Mouse (Mus musculus) bone marrow, adult 2 months (tissue): Measurements from ENCODE around the gene Ppm1k. TPM values are rescaled to one million over a fixed set of nuclear protein-coding genes. Genes with fewer than 3 reads are reported as not detected.
"Not testable (repeated sequence)": the region's sequence is repeated elsewhere in the genome, so short reads cannot be mapped to it uniquely, and the experiment has no call there.

Experiments used
- H3K27ac ChIP-seq: fragments of 200-500 bp; 2 replicates; pipeline ENCODE4 v1.5.1; 2012; ENCODE audit warnings: low read depth, mild to moderate bottlenecking, control low read depth, inconsistent platforms, low read length; ENCODE audit not compliant: control insufficient read depth, poor library complexity, insufficient read depth
- H3K4me1 ChIP-seq: fragments of 200-500 bp; 2 replicates; pipeline ENCODE4 v1.6.1; 2011; ENCODE audit warnings: low read length; ENCODE audit not compliant: control insufficient read depth, insufficient read depth
- H3K4me3 ChIP-seq: fragments of 200-500 bp; replicated peaks from 2 replicates; pipeline ENCODE3; 2011; ENCODE audit warnings: mild to moderate bottlenecking, low read depth, low read length, control low read depth; ENCODE audit not compliant: control insufficient read depth
- CTCF ChIP-seq: fragments of 200-500 bp; IDR thresholded peaks from 2 replicates; pipeline ENCODE4 v1.5.1; 2011; ENCODE audit warnings: low read length, control low read depth; ENCODE audit not compliant: control insufficient read depth, insufficient read depth
- POLR2A ChIP-seq: fragments of 200-500 bp; IDR thresholded peaks from 2 replicates; pipeline ENCODE4 v1.6.1; 2011; ENCODE audit warnings: low read depth, mild to moderate bottlenecking, control low read depth, low read length, borderline replicate concordance; ENCODE audit not compliant: control insufficient read depth
- WGBS: fragments of 180-500 bp; shearing (Covaris S2); methylation state at CpG from one replicate; pipeline ENCODE4 v1.1.7; 2018; 5-methylcytosine and 5-hydroxymethylcytosine counted together
- polyA plus RNA-seq: library from polyadenylated mRNA; stranded (reverse); fragments of >200 nt; gene quantifications from 2 replicates; pipeline ENCODE4 v1.2.4, GENCODE M21; 2011; ENCODE audit warnings: low replicate concordance; ENCODE audit not compliant: missing spikeins, insufficient read depth, insufficient read length

Gene Ppm1k
- polyA plus RNA-seq, 1 experiment = 3.0 TPM

GRCm38 (mm10) chr6:57563454-57563853 lies 28.2 kb upstream of the Ppm1k start:
- no peak for TF ChIP-seq CTCF

GRCm38 (mm10) chr6:57557796-57558317 lies 22.6 kb upstream of the Ppm1k start:
- TF ChIP-seq CTCF = no peak
- no peak for TF ChIP-seq POLR2A
- no peaks in the 10 kb centered on the region for H3K4me1 ChIP-seq
- 76% methylated on average over 4 of the region's 4 CpGs for WGBS
- H3K4me3 ChIP-seq = no peak overlapping the region
- H3K27ac ChIP-seq = no peak overlapping the region

More at GRCm38 (mm10) chr6:57563454-57563853, 28.2 kb upstream of the Ppm1k start:
- 85% methylated on average over 1 of the region's 1 CpGs for WGBS
- no peak overlapping the region for H3K4me3 ChIP-seq
- H3K27ac ChIP-seq = no peak overlapping the region
- no peaks in the 10 kb centered on the region for H3K4me1 ChIP-seq

- no peak overlapping the region for H3K4me3 ChIP-seq
- WGBS = 80% methylated on average over 3 of the region's 3 CpGs
- TF ChIP-seq CTCF (no peak), POLR2A (no peak)
- H3K4me1 ChIP-seq = no peaks in the 10 kb centered on the region
- no peak overlapping the region for H3K27ac ChIP-seq
Observed at GRCm38 (mm10) chr6:57551211-57551796, 16.0 kb upstream of the Ppm1k start.

- no peak for TF ChIP-seq POLR2A
- TF ChIP-seq CTCF = no peak
- Histone ChIP-seq H3K4me3 (no peak overlapping the region), H3K4me1 (no peaks in the 10 kb centered on the region; the same call in 1 of the 2 replicates), H3K27ac (no peak overlapping the region)
- WGBS = 65% methylated on average over 2 of the region's 2 CpGs
Observed at GRCm38 (mm10) chr6:57544866-57545265, 9.6 kb upstream of the Ppm1k start.

DNA sequence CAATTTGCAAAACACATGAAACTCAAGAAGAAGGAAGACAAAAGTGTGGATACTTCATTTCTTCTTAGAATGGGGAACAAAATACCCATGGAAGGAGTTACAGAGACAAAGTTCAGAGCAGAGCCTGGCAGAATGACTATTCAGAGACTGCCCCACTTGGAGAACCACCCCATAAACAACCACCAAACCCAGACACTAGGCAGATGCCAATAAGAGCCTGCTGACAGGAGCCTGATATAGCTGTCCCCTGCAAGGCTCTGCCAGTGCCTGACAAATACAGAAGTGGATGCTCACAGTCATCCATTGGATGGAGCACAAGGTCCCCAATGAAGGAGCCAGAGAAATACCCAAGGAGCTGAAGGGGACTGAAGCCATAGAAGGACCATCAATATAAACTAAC lies 8.3 kb upstream of the Ppm1k start:
- not testable (repeated sequence) for H3K4me3 ChIP-seq, H3K27ac ChIP-seq, H3K4me1 ChIP-seq

GRCm38 (mm10) chr6:57541737-57542335 lies 6.6 kb upstream of the Ppm1k start:
- 30% methylated on average over 1 of the region's 1 CpGs for WGBS
- Histone ChIP-seq H3K4me1 (no peaks in the 10 kb centered on the region; the same call in 1 of the 2 replicates), H3K27ac (no peak overlapping the region), H3K4me3 (no peak overlapping the region)
- TF ChIP-seq POLR2A (no peak), CTCF (no peak)

DNA sequence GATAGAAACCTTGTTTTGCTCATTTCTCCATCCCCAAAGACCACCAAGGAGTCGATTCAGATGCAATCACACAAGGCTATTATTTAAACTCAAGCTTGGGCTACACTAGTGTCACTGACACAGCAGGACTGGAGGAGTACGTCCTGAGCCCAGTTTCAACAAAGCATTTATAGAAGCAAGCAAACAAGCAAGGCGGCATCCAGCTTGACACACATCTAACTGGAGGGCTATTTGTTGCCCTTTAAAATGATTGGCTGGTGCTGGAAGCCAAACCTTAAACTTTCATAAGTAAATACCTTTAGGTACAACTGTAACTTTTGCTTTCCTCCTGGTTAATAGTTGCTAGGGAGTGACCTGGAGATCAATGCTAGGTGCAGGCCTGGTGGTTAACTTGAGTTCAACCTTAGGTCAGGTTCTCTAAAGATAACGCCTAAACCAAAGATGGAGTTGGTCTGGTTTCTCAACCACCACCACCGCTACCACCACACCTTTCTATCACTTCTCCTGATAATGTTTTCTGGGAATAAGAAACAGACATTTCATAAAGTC lies 5.8 kb upstream of the Ppm1k start:
- Histone ChIP-seq H3K4me1 (no peaks in the 10 kb centered on the region; the same call in 1 of the 2 replicates), H3K4me3 (no peak overlapping the region), H3K27ac (no peak overlapping the region)
- 81% methylated on average over 5 of the region's 5 CpGs for WGBS
- TF ChIP-seq POLR2A (no peak), CTCF (no peak)

DNA sequence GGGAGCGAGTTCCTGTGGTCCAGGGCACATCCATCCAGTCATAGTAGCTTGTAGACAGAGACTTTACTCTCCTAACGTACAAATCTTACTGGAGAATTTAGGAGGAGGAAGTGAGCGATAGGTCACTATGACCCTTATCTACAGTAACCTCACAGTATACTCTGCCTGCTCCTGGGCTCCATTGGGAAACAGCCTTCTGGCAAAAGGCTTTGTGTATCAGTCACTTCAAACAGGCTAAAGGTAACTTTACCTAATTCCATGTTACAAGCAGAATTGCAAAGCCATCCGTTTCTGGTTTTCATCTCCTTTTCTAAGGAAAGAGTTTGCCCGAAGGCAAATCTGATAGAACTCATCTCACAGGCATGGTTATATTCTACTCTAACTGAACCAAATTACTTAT lies 2.6 kb upstream of the Ppm1k start:
- H3K4me3 ChIP-seq = no peak overlapping the region
- no peak overlapping the region for H3K27ac ChIP-seq
- no peaks in the 10 kb centered on the region; the same call in 1 of the 2 replicates for H3K4me1 ChIP-seq
- TF ChIP-seq CTCF (no peak), POLR2A (no peak)
- WGBS = 77% methylated on average over 5 of the region's 5 CpGs
